Mouse (Mus musculus) neural tube, embryonic 15.5 days (tissue): ENCODE data around the gene Amotl1. TPM values are rescaled to one million over a fixed set of nuclear protein-coding genes. Genes with fewer than 3 reads are reported as not detected.
"Not testable (repeated sequence)": the region's sequence is repeated elsewhere in the genome, so short reads cannot be mapped to it uniquely, and the experiment has no call there.

ENCODE experiments used
- ATAC-seq: fragments of 200-750 bp; cut with Nextera tagmentation; 2 replicates; pipeline ENCODE4 v1.8.0; 2017; ENCODE audit warnings: mild to moderate bottlenecking, moderate TSS enrichment, moderate library complexity; ENCODE audit not compliant: low FRiP score
- H3K27ac ChIP-seq: fragments of 300-500 bp; sonication (generic); replicated peaks from 2 replicates; pipeline ENCODE4 v1.5.1; 2015; ENCODE audit warnings: mild to moderate bottlenecking, inconsistent platforms
- H3K27me3 ChIP-seq: fragments of 300-500 bp; sonication (generic); replicated peaks from 2 replicates; pipeline ENCODE4 v1.6.1; 2015; ENCODE audit warnings: inconsistent platforms
- H3K36me3 ChIP-seq: fragments of 300-500 bp; sonication (generic); 2 replicates; pipeline ENCODE4 v1.6.1; 2015; ENCODE audit warnings: inconsistent platforms
- H3K4me1 ChIP-seq: fragments of 300-500 bp; sonication (generic); 2 replicates; pipeline ENCODE4 v1.6.1; 2015; ENCODE audit warnings: inconsistent platforms
- H3K4me2 ChIP-seq: fragments of 300-500 bp; sonication (generic); 2 replicates; pipeline ENCODE4 v1.6.1; 2015; ENCODE audit warnings: inconsistent platforms, mild to moderate bottlenecking, moderate library complexity
- H3K4me3 ChIP-seq: fragments of 300-500 bp; sonication (generic); replicated peaks from 2 replicates; pipeline ENCODE4 v1.5.1; 2015; ENCODE audit warnings: mild to moderate bottlenecking, inconsistent platforms
- H3K9ac ChIP-seq: fragments of 300-500 bp; sonication (generic); replicated peaks from 2 replicates; pipeline ENCODE4 v1.6.1; 2015; ENCODE audit warnings: mild to moderate bottlenecking, inconsistent platforms
- H3K9me3 ChIP-seq: fragments of 300-500 bp; sonication (generic); replicated peaks from 2 replicates; pipeline ENCODE4 v1.6.1; 2016; ENCODE audit warnings: inconsistent platforms
- WGBS: fragments of 180-500 bp; shearing (Covaris S2); methylation state at CpG from one replicate; pipeline ENCODE4 v1.1.7; 2015; ENCODE audit warnings: mixed read lengths; 5-methylcytosine and 5-hydroxymethylcytosine counted together
- polyA plus RNA-seq: library from polyadenylated mRNA; unstranded; fragments of >200 nt; fragmentation: Nextera tagmentation; extraction: Ambion mirVana; gene quantifications from 2 replicates; pipeline ENCODE4 v1.2.1, GENCODE M21; 2015

The Amotl1 gene
- polyA plus RNA-seq, 1 experiment from 2014 or later = 6.8 TPM

GRCm38 (mm10) chr9:14597429-14597828, 47.4 kb downstream of the Amotl1 start:
- no peaks in the 10 kb centered on the region for H3K9me3 ChIP-seq
- H3K36me3 ChIP-seq = peaks cover 27% of the 10 kb centered on the region
- no peak for ATAC-seq
- 0 out of 2 replicates have a peak, but pooled peaks cover 7% of the 10 kb centered on the region for H3K4me1 ChIP-seq
- H3K4me2 ChIP-seq = no peak overlapping the region
- H3K4me3 ChIP-seq = no peak overlapping the region
- H3K27ac ChIP-seq = no peak overlapping the region
- H3K9ac ChIP-seq = no peak overlapping the region
- H3K27me3 ChIP-seq = no peaks in the 10 kb centered on the region
- WGBS = 92% methylated on average over 3 of the region's 3 CpGs

GRCm38 (mm10) chr9:14596858-14597257, 48.0 kb downstream of the Amotl1 start:
- Histone ChIP-seq H3K27ac (no peak overlapping the region), H3K9me3 (no peaks in the 10 kb centered on the region), H3K36me3 (peaks cover 33% of the 10 kb centered on the region), H3K9ac (no peak overlapping the region), H3K4me1 (0 out of 2 replicates have a peak, but pooled peaks cover 7% of the 10 kb centered on the region), H3K27me3 (no peaks in the 10 kb centered on the region), H3K4me2 (no peak overlapping the region), H3K4me3 (no peak overlapping the region)
- ATAC-seq = no peak
- 85% methylated on average over 7 of the region's 7 CpGs for WGBS

GRCm38 (mm10) chr9:14596427-14596826, 48.4 kb downstream of the Amotl1 start:
- H3K36me3 ChIP-seq = peaks cover 35% of the 10 kb centered on the region
- no peak overlapping the region for H3K9ac ChIP-seq
- no peak overlapping the region for H3K4me2 ChIP-seq
- no peak overlapping the region for H3K27ac ChIP-seq
- no peaks in the 10 kb centered on the region for H3K27me3 ChIP-seq
- ATAC-seq = no peak
- 0 out of 2 replicates have a peak, but pooled peaks cover 6% of the 10 kb centered on the region for H3K4me1 ChIP-seq
- 84% methylated on average over 5 of the region's 5 CpGs for WGBS
- H3K4me3 ChIP-seq = no peak overlapping the region
- no peaks in the 10 kb centered on the region for H3K9me3 ChIP-seq

- H3K27me3 ChIP-seq = no peaks in the 10 kb centered on the region
- no peaks in the 10 kb centered on the region for H3K9me3 ChIP-seq
- peaks cover 37% of the 10 kb centered on the region for H3K36me3 ChIP-seq
- H3K4me3 ChIP-seq = no peak overlapping the region
- no peak overlapping the region for H3K27ac ChIP-seq
- ATAC-seq = no peak
- WGBS = 97% methylated on average over 3 of the region's 3 CpGs
- H3K4me2 ChIP-seq = no peak overlapping the region
- 0 out of 2 replicates have a peak, but pooled peaks cover 4% of the 10 kb centered on the region for H3K4me1 ChIP-seq
- H3K9ac ChIP-seq = no peak overlapping the region
Observed at GRCm38 (mm10) chr9:14595893-14596292, 49.0 kb downstream of the Amotl1 start.

- H3K4me2 ChIP-seq = no peak overlapping the region
- no peak overlapping the region for H3K4me3 ChIP-seq
- no peak for ATAC-seq
- 0 out of 2 replicates have a peak, but pooled peaks cover under 1% of the 10 kb centered on the region for H3K4me1 ChIP-seq
- no peaks in the 10 kb centered on the region for H3K9me3 ChIP-seq
- H3K27me3 ChIP-seq = no peaks in the 10 kb centered on the region
- peaks cover 37% of the 10 kb centered on the region for H3K36me3 ChIP-seq
- WGBS = 94% methylated on average over 4 of the region's 4 CpGs
- H3K9ac ChIP-seq = no peak overlapping the region
- no peak overlapping the region for H3K27ac ChIP-seq
Observed at GRCm38 (mm10) chr9:14593880-14594279, 51.0 kb downstream of the Amotl1 start.

GRCm38 (mm10) chr9:14590666-14591065, 54.2 kb downstream of the Amotl1 start:
- no peak for ATAC-seq
- no peak overlapping the region for H3K27ac ChIP-seq
- H3K9me3 ChIP-seq = no peaks in the 10 kb centered on the region
- H3K36me3 ChIP-seq = peaks cover 37% of the 10 kb centered on the region
- no peak overlapping the region for H3K4me3 ChIP-seq
- H3K27me3 ChIP-seq = no peaks in the 10 kb centered on the region
- no peak overlapping the region for H3K9ac ChIP-seq
- WGBS = 94% methylated on average over 7 of the region's 7 CpGs
- 0 out of 2 replicates have a peak, but pooled peaks cover 3% of the 10 kb centered on the region for H3K4me1 ChIP-seq
- no peak overlapping the region for H3K4me2 ChIP-seq

GRCm38 (mm10) chr9:14588690-14589089, 56.2 kb downstream of the Amotl1 start:
- 80% methylated on average over 4 of the region's 4 CpGs for WGBS
- Histone ChIP-seq H3K4me3 (no peak overlapping the region), H3K36me3 (peaks cover 22% of the 10 kb centered on the region), H3K9ac (no peak overlapping the region), H3K9me3 (no peaks in the 10 kb centered on the region), H3K27ac (no peak overlapping the region), H3K4me1 (0 out of 2 replicates have a peak, but pooled peaks cover 3% of the 10 kb centered on the region), H3K4me2 (no peak overlapping the region), H3K27me3 (no peaks in the 10 kb centered on the region)
- ATAC-seq = no peak

- Histone ChIP-seq H3K27me3 (no peaks in the 10 kb centered on the region), H3K4me1 (0 out of 2 replicates have a peak, but pooled peaks cover 3% of the 10 kb centered on the region), H3K4me3 (no peak overlapping the region), H3K9ac (no peak overlapping the region), H3K4me2 (no peak overlapping the region), H3K9me3 (no peaks in the 10 kb centered on the region), H3K36me3 (peaks cover 4% of the 10 kb centered on the region; the same call in 1 of the 2 replicates), H3K27ac (no peak overlapping the region)
- 31% methylated on average over 1 of the region's 1 CpGs for WGBS
- ATAC-seq = no peak
Observed at GRCm38 (mm10) chr9:14585702-14586101, 59.2 kb downstream of the Amotl1 start.

- H3K9me3 ChIP-seq = no peaks in the 10 kb centered on the region
- 90% methylated on average over 4 of the region's 4 CpGs for WGBS
- H3K27ac ChIP-seq = no peak overlapping the region
- H3K4me3 ChIP-seq = no peak overlapping the region
- H3K36me3 ChIP-seq = peaks cover 4% of the 10 kb centered on the region; the same call in 1 of the 2 replicates
- H3K4me1 ChIP-seq = 0 out of 2 replicates have a peak, but pooled peaks cover 5% of the 10 kb centered on the region
- H3K4me2 ChIP-seq = no peak overlapping the region
- ATAC-seq = no peak
- no peaks in the 10 kb centered on the region for H3K27me3 ChIP-seq
- no peak overlapping the region for H3K9ac ChIP-seq
Observed at GRCm38 (mm10) chr9:14578960-14579359, 65.9 kb downstream of the Amotl1 start.

- H3K4me1 ChIP-seq, H3K4me3 ChIP-seq, ATAC-seq, H3K27ac ChIP-seq, H3K9ac ChIP-seq, H3K27me3 ChIP-seq, H3K9me3 ChIP-seq, H3K36me3 ChIP-seq, H3K4me2 ChIP-seq: not testable (repeated sequence)
- 78% methylated on average over 2 of the region's 2 CpGs for WGBS
Observed at GRCm38 (mm10) chr9:14576359-14576758, 68.5 kb downstream of the Amotl1 start.

- Histone ChIP-seq H3K4me3 (no peak overlapping the region), H3K36me3 (peaks cover 14% of the 10 kb centered on the region), H3K9ac (no peak overlapping the region), H3K27me3 (no peaks in the 10 kb centered on the region), H3K4me2 (no peak overlapping the region), H3K4me1 (0 out of 2 replicates have a peak, but pooled peaks cover 5% of the 10 kb centered on the region), H3K9me3 (no peaks in the 10 kb centered on the region), H3K27ac (0 out of 2 replicates have a peak overlapping the region, but pooled peaks have one; percentile 19)
- WGBS = 73% methylated on average over 12 of the region's 12 CpGs
- peak; percentile 71 for ATAC-seq
Observed at GRCm38 (mm10) chr9:14574760-14575399, 70.0 kb downstream of the Amotl1 start.
